Mouse (Mus musculus) lung, postnatal 36 days (tissue): ENCODE data around the gene Abtb2.

Experiments used
- DNase-seq: peaks from one replicate; pipeline ENCODE4 v3.0.0; 2022; ENCODE audit warnings: mixed read lengths

The Abtb2 gene

GRCm38 (mm10) chr2:103625349-103625932 is 59.3 kb downstream of the Abtb2 start:
- no peak for DNase-seq

DNA sequence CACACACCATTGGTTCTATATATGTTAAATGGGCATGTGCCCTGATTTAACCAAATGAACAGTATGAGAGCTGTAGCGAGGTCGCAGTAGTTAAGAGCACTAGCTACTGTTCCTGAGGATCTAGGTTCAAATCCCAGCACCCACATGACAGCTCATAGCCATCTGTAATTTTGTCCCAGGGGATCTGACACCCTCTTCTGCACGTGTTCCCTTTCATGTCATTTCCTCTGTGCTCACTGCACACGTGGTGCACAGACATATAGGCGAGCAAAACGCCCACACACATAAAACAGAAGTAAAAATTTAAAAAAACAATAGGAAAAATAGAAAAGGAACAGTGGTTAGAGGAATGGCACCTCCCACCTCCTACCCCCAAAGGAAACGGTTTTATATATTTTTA is 61.0 kb downstream of the Abtb2 start:
- DNase-seq = no peak

DNA sequence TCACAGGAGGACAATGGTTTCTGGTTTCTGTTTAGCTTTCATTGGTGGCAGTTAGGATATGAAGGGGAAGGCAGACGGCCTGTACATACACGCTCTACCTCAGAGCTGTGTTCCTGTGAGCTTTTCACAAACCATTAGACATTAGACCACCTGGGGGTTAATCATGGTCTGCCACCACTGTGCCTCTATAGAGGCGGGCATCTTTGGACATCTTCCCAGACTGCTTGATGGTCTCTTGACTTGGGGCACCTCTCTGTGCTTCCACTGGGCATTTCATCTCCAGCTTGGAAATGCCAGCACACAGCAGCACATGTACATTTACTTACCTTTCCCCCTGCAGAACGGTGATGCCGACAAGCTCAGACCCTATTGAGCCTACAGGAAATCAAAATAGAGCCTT is 63.8 kb downstream of the Abtb2 start:
- no peak for DNase-seq

DNA sequence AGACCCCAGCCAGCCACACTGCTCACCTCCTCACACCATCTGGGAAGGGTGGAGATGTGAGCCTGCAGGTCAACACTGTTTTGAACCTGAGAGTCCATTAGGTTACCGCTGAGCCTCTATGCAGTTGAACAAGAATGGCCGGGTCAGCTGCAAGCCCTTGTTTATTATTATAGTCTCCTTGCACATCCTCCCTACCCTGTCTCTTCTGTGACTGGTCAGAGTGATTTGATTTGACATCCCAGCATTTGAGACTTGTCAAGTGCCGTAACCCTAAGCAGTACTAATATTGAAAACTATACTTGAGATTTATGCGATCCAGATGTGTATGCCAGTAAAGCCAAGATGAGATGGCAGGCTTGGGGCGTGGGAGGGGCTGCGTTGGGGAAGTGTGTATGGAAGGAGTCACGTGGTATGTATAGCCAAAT is 65.2 kb downstream of the Abtb2 start:
- DNase-seq = no peak

- DNase-seq = no peak
These were observed 66.2 kb downstream of the Abtb2 start for GRCm38 (mm10) chr2:103632136-103632925.

GRCm38 (mm10) chr2:103632926-103633250 is 66.8 kb downstream of the Abtb2 start:
- DNase-seq = no peak

GRCm38 (mm10) chr2:103635731-103636487 is 69.8 kb downstream of the Abtb2 start:
- DNase-seq = no peak

GRCm38 (mm10) chr2:103637385-103637784 is 71.3 kb downstream of the Abtb2 start:
- DNase-seq = no peak

DNA sequence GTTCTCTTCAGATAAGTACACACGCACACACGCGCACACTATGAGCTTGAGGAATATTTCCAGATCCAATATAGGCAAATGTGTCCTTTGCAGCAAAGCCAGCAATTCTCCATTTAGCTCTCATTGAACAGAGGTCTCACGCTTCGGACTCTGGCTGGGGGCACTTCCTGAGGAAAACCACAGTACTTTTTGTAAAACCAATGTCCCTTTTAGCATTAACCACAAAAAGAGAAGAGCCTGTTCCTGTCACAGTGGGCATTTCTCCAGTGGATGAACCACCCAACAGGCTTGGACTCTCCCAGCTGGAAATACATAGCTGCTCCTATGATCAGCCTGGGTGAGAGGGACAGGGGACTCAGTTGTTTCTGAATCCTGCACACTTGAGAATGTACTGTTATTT is 71.8 kb downstream of the Abtb2 start:
- no peak for DNase-seq

DNA sequence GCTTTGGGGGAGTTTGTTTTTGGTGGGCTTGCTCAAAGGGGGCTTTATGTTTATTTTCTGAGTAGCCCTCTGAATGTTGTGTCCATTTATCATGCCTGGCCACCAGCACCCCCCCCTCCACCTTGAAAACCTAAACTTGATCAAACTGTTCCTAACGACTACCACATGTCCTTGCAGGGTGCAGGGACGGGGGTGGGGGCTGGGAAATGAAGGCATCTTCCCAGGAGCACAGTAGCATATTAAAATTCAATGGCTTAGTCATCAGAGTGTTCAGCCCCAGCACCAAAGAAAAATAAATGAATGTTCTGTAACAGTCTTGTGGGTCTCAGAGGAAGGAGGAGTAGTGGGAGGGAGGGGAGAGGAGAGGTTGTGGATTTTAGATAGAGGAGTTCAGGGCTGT is 73.6 kb downstream of the Abtb2 start:
- DNase-seq = no peak

DNA sequence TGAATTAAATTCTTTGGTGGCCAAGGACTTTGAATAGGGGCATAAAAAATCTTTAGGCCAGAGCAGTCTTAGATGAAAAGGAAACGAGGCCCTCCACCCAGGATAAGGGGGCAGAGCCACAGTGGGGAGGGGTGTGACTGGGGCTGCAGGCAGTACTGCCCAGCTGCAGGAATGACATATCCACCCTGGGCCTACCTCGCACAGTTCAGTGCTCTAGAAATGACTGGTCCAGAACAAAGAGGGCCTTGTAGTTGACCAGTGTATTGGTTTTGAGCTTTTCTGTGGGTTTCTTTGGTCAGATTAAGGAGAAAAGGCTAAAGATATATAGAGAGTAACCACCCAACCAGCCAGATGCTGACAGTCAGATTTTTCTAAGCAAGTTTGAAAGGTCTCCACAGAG is 74.8 kb downstream of the Abtb2 start:
- DNase-seq = no peak

DNA sequence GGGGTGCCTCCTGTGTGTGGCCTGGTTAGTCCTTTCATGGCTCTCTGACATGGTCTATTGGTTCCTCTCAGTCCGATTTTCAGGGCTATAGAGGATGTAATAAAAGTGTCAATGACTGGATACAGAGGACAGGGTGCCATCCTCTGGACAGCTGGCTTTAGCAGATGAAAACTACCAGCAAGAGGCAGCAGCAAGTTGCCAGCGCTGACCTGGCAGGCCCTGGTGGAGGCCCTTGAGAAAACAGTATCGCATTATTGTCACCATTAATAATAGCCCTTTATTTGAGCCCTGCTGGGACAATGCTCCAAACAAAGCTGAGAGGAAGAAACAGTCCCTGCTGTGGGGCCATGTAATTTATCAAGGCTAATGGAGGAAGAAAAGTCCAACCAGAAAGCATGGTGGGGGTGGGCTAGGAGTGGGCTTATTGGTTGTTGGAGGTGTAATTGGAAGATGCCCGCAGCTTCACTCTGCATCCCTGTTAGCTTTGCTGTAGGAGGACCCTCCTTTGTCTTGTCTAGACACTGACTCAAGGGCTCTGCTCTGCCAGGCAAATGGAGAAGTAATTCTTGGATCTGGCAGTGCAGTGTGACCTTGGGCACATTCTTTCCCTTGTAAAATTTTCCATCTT is 77.6 kb downstream of the Abtb2 start:
- DNase-seq = no peak

- no peak for DNase-seq
These were observed 78.3 kb downstream of the Abtb2 start for GRCm38 (mm10) chr2:103644418-103644817.

GRCm38 (mm10) chr2:103650314-103650879 is 84.3 kb downstream of the Abtb2 start:
- DNase-seq = no peak

DNA sequence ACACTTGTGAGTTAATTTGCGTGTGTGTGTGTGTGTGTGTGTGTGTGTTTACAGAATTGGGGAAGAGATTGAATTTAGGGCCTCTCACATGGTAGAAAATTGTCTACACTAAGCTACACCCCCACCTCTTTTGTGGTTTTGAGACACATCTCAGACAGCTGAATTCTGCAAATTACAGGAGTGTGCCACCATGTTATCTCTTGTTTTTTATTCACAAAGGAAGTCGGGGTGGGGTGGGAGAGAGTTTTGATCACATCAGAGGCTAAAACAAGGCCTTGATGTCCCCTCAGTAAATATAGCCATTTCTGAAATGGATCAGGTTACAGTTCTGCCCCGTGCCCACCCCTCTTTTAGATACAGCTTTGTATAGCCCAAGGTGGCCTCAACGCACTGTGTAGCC is 86.0 kb downstream of the Abtb2 start:
- no peak for DNase-seq

- no peak for DNase-seq
These were observed 88.9 kb downstream of the Abtb2 start for GRCm38 (mm10) chr2:103655037-103655436.

- no peak for DNase-seq
These were observed 89.9 kb downstream of the Abtb2 start for GRCm38 (mm10) chr2:103656028-103656427.

DNA sequence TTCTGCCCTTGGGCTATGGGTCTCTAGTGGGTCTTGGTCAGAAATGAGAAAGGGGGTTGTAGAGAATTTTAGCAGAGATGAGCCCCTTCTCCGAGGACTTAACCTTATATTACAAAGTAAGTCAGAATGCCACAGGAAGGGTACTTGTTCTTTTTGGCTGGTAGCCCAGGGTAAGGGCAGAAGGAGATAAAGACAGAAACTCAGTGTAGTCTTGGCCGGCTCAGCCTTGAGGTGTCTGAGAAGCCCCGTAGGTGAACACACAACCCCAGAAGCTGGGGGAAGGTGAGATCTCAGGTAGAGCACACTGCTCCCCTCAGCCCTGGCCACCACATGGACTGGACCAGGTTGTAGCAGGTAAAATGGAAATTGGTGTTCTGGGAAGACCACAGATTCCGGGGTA is 93.1 kb downstream of the Abtb2 start:
- no peak for DNase-seq

DNA sequence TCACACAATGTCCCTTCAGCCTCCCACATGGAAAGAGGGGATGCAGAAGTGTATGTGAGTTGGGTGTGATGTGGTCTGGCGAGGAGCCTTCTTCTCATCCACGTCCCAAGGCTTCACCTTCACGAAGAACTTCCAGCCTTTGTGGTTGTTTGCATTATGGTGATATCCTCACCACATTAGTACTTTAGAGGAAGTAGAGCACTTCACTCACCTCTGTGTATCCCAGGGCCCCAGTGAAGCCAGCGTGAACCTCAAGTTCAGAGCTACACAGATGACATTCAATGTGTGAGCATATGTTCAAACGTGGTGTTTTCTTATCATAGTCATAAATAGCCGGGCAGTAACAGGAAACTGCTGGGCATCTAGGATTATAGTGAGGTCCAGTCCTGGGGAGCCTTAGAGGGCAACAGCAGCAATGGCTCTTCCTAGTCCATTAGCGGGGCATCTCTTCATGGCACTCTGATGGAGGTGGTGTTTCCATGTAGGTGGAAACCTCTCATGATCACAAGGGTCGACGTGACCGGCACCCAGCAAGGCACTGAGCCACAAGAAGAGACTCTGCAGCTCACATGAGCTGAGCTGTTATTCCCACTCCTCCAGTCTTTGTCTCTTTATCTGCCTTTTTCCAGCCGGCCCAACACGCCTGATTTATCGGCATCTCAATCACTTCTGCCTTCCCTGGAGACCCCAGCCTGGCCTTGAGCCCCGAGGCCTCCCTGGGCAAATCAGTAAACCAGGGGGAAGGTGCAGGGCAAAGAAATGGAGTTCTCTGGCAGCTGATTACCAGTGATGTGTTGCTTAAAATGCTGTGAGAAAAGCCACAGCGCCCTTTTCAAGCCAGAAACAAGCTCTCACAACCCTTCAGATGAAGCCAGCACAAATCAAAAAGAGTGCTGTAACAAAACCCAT is 93.8 kb downstream of the Abtb2 start:
- DNase-seq = no peak

GRCm38 (mm10) chr2:103661696-103662095 is 95.6 kb downstream of the Abtb2 start:
- DNase-seq = no peak

DNA sequence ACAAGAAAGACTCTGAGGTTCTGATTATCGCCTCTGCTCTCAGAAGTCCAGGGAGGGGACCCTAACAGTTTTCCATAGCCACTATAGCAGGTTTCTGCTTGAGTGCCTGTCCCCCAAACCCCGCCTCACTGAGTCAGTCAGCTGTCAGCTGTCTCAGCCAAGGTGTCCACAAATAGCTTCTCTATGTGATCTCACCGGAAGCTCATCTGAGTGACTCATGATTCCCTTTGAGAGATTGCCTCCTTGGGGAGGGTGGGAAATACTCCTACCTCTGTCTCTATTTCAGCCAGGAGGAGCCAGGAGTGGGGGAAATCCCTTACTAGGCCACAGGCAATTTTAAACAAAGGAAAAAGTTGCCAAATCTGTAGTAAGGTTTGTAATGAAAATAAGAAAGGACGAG is 96.0 kb downstream of the Abtb2 start:
- peak; percentile 28 for DNase-seq

GRCm38 (mm10) chr2:103664341-103664740 is 98.2 kb downstream of the Abtb2 start:
- no peak for DNase-seq
